Mouse (Mus musculus): ENCODE results near the gene Vwa8.

DNA sequence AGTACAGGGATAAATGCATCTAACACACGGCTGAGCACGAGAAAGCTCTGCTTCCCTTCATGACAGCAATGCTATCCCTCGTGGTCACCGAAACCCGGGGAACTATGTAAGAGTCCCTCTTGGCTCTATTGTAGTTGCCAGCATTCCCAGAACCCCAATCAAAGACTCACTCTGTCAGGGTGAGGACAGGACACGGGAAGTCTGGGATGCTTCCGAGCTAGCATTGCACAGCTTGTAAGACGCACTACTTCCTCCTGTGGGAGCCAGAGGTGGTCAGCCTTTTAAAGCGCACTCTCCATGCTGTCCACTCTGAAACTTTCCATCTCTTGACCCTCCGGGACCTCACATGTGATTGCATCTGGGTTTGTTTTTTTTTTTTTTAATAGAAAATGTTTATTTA, 335.2 kb downstream of the Vwa8 start:
- no peak for TF ChIP-seq CTCF (IDR thresholded peaks at IDR 0.05; ENCODE audit: low read depth, low read length)
- TF ChIP-seq TAL1 (conservative IDR thresholded peaks at IDR 0.05; ENCODE audit: low read depth, low read length) = no peak
